Mouse (Mus musculus) CH12.LX (cell line): ENCODE results near the gene Zfp978.
"Not testable (repeated sequence)": the region's sequence is repeated elsewhere in the genome, so short reads cannot be mapped to it uniquely, and the experiment has no call there.

Experiments
- BHLHE40 ChIP-seq: IDR thresholded peaks from 2 replicates; pipeline ENCODE4 v1.6.1; 2011; ENCODE audit warnings: mild to moderate bottlenecking, low read depth, low read length, improper control_type of control experiment
- CHD1 ChIP-seq: IDR thresholded peaks from 2 replicates; pipeline ENCODE4 v1.6.1; 2012; ENCODE audit warnings: low read depth, low read length, improper control_type of control experiment, inconsistent platforms
- CTCF ChIP-seq, 2 experiments: IDR thresholded peaks in 1 of 2; conservative IDR thresholded peaks in 1 of 2; 2 replicates each; pipeline ENCODE4 v1.5.1; 2011 to 2012; ENCODE audit warnings: low read depth in 2 of 2, low read length in 2 of 2, improper control_type of control experiment in 1 of 2, inconsistent platforms in 1 of 2, mild to moderate bottlenecking in 1 of 2, moderate library complexity in 1 of 2
- EP300 ChIP-seq: IDR thresholded peaks from 2 replicates; pipeline ENCODE4 v1.6.1; 2011; ENCODE audit warnings: low read length, improper control_type of control experiment
- GABPA ChIP-seq: IDR thresholded peaks from 2 replicates; pipeline ENCODE4 v1.6.1; 2012; ENCODE audit warnings: low read depth, low read length, improper control_type of control experiment, inconsistent platforms; ENCODE audit not compliant: insufficient replicate concordance
- HCFC1 ChIP-seq: IDR thresholded peaks from 2 replicates; pipeline ENCODE4 v1.6.1; 2012; ENCODE audit warnings: low read depth, mild to moderate bottlenecking, inconsistent platforms, low read length, improper control_type of control experiment
- MYC ChIP-seq: IDR thresholded peaks from 2 replicates; pipeline ENCODE4 v1.6.1; 2011; ENCODE audit warnings: low read depth, mild to moderate bottlenecking, improper control_type of control experiment, low read length
- POLR2A ChIP-seq: IDR thresholded peaks from 2 replicates; pipeline ENCODE4 v1.6.1; 2011; ENCODE audit warnings: low read depth, mild to moderate bottlenecking, improper control_type of control experiment, low read length
- POLR2AphosphoS2 ChIP-seq: IDR thresholded peaks from 2 replicates; pipeline ENCODE4 v1.6.1; 2011; ENCODE audit warnings: low read depth, low read length, improper control_type of control experiment
- TBP ChIP-seq: conservative IDR thresholded peaks from 2 replicates; pipeline ENCODE4 v1.6.1; 2011; ENCODE audit warnings: low read depth, low read length, improper control_type of control experiment
- USF1 ChIP-seq: IDR thresholded peaks from 2 replicates; pipeline ENCODE4 v1.6.1; 2014; ENCODE audit warnings: low read depth, mild to moderate bottlenecking, inconsistent platforms, low read length, improper control_type of control experiment
- ZMIZ1 ChIP-seq: IDR thresholded peaks from 2 replicates; pipeline ENCODE4 v1.6.1; 2012; ENCODE audit warnings: low read depth, mild to moderate bottlenecking, inconsistent platforms, low read length, improper control_type of control experiment
- ZNF384 ChIP-seq: IDR thresholded peaks from 2 replicates; pipeline ENCODE4 v1.6.1; 2012; ENCODE audit warnings: low read depth, low read length, improper control_type of control experiment, inconsistent platforms

GRCm38 (mm10) chr4:147401736-147402506 lies 40.8 kb downstream of the Zfp978 start:
- TF ChIP-seq GABPA; ZMIZ1; POLR2A; TBP; ZNF384; POLR2AphosphoS2; MYC; BHLHE40; CTCF (conservative IDR thresholded peaks at IDR 0.05 in 1 of 2, IDR thresholded peaks at IDR 0.05 in 1 of 2; ENCODE audit: low read depth in 2 of 2, low read length in 2 of 2); USF1; CHD1; EP300; HCFC1: not testable (repeated sequence)
